Mouse (Mus musculus): ENCODE results near the gene Aprt.
"Not testable (repeated sequence)": the region's sequence is repeated elsewhere in the genome, so short reads cannot be mapped to it uniquely, and the experiment has no call there.

The Aprt gene

DNA sequence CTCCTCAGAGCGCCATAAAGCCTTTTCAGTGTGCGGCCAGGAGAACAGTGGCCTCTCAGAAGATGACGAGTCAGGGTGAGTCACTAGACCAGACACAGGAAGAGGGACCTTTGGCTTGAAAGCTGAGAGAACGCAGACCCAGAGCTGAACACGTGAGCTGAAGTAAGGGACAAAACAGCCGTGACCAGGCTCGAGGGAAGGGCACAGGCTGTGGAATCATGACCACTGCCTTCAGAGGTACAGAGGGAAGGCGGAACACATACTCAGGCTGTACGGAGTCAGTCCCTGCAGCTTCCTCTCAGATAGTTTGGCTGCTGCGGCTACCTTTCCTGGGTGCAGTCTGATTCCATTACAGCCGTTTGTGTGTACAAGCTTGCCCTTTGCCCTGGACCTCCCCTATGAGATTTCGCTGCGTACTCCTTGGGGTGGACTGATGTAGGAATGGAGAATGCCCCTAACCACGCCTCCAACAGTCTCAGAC is 8.7 kb upstream of the Aprt start:
- no peak for DNase-seq

DNA sequence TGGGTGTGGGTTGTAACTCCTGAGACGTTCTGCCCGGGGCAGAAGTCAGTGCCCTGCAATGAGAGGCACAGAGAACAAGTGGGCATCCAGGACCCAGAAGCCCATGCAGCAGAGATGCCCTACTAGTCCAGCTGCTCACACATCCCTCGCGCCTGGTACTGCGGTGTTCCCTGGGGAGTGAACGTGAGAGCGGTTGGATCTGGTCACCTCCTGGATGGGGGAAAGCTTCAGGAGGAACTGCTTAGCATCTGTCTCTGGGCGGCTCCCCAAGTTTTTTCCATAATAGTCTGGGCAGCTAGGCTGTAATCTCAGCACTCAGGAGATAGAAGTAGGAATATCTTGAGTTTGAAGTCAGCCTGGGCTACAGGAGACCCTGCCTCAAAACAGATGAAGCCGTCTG is 8.3 kb upstream of the Aprt start:
- no peak for DNase-seq

DNA sequence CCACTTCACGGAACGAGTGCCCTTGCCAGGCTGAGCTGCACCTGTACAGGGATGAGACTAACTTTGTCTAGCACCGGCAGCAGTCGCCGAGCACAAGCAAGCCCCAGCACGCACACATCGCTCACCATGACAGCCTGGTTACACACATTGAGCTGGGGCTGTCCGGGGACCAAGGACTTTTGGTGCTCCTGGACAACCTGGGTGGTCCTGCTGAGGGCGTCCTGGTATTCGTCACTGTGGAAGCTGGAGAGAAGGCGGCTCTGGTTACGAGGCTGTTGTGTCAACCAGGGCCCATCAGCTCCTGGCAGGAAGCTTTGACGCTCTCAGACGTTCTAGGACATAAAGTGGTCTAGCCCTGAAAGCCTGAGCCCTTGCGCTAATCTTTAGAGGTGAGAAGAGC is 4.2 kb upstream of the Aprt start:
- no peak for DNase-seq

DNA sequence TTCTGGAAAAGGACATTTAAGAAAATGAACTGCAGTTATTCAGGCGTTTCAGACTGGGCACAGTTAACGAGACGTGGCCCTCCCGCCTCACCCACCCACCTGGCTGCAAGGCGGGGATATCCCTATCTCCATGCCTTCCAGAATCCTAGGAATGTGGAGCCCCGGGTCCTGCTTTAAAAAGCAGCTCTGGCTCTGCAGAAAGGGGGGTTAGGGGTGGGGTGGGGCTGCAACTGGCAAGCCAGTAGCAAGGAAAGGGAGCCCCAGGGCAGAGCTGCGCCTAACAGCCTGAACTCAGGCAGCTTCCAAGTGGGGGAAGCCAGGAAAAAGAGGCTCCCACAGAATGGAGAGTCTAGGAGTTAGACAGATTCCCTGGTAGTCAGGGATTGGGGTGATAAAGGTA is 2.5 kb upstream of the Aprt start:
- no peak for DNase-seq

DNA sequence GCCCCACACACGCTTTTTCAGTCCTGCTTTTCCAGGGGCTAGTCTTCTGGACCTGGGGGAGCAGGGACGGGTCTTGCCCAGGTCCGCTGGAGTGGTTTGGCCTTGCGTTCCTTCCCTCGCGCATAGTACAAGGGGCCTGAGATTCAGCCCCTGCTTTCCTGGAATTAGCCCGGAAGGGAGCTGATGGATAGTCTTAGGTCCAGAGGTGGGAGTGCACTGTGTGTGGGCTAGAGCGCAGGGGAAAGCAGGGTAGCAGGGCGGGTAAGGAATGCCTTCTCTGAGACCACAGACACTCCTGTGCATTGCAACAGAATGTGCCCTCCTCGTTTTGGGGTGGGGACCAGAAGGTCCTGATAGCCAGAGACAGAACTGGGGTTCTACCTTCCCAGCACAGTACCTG is 407 bp upstream of the Aprt start:
- no peak for DNase-seq

DNA sequence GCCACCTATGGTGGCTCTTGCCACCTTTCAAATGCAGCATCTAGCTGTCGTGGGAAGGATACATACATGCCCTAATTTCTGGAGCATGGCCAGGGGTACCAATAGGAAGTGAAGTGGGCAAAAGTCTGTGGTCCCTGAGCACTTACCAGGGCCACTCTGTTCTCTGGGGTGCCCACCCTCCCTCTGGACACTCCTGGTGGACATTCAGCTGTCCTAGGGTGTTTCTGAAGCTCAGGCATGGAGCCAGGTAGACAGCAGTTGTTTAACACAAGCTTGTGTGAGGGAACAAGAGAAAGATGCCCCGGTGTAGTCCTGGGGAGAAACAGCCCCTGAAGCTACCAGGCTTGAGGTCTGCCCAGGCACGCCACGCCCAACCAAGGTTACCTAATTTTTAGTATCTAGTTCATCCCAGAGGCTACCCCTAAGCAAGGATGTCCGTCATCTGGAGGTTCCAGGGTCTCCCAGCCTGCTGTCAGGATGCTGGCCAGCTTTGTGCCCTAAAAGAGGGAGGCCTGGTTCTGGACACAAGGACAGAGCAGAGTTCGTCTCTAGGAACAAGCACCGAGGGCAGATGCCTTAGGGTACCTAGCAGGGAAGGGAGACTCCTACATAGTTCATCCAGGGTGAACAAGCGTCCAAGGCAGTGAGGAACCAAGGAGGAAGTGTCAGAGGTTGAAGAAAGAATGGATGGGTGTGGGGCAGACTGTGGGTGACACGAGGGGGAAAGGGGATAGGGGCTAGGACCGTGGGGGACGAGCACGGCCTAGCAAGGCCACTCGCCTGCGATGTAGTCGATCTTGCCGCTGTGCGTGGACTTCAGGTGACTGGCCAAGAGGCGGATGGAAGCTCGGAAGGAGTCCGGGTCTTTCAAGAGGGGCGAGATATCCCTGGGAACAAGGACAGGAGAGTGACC is 718 bp downstream of the Aprt start:
- no peak for DNase-seq

DNA sequence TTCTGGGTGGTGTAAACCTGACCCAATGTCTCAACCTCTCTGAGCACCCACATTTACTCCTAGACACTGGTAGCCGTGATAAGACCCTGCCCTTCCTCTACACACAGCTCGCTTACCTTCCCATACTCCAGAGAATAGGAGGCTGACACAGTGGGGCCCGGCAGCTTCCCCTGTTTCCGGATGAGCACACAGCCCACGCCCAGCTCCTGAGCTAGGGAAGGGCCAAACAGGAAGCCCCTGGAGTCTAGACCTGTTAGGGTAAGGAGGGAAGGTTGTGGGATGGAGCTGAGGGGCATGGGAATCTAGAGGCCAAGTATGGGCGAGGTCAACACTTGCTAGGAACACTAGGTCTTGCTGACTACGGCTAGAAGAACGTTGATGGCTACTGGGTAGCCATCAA is 1.4 kb downstream of the Aprt start:
- DNase-seq, result no peak

DNA sequence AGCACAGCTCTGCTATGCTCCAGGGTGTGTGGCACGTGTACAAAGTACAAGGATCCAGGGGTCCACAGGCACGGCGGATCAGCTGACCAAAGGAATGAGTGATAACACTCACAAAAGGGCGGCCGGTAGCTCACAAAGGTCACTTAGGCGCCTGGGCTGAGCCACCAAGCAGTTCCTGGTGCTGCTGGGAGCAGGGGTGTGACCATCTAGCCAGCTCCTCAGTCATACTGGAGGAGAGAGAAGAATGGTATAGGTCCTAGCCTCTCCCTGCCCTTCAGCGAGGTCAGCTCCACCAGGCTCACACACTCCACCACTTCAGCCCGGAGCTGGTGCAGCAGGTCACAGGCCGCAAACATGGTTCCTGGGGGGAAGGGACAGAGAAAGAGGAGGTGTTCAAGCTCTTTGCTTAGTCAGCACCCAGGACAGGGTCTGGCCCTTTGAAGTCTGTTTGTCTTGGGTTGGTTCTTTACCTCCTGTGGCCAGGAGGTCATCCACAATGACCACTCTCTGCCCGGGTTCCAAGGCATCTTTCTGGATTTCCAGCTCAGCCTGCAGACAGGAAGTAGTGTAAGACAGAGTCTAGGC is 1.9 kb downstream of the Aprt start:
- no peak for DNase-seq

DNA sequence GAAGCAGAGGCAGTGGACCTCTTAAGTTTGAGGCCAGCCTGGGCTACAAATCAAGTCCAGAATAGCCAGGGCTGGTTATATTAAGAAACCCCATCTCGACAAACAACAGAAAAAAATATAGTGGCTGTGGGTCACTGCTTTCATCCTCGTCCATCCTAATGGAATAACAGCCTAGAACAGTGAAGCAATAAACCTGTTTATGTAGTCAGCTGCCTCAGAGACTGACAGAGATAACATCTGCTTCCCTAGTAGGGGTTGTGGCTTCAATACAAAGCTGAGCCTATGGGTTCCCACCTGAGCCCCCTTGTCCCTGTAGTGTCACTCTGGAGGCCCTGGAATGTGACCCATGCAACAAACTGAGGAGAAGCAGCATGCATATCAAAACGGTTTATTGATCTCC is 2.4 kb downstream of the Aprt start:
- no peak for DNase-seq

DNA sequence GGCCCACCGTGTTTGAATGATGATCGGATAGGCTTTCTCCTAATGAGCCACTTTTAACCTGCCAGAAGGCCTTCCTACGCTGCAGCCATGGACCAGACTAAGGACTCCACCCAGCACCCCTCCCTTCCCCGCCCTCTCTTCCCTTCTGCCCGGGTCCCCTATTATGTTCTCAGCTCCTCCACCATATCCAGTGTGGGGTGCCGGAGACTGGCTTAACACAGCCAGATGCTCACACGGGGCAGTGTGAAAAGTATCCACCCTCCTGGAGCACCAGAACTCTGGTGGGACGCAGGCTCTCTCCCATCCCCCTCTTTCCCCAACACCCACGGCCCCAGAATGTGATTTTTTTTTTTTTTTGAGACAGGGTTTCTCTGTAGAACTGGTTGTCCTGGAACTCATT is 3.1 kb downstream of the Aprt start:
- DNase-seq, result no peak

DNA sequence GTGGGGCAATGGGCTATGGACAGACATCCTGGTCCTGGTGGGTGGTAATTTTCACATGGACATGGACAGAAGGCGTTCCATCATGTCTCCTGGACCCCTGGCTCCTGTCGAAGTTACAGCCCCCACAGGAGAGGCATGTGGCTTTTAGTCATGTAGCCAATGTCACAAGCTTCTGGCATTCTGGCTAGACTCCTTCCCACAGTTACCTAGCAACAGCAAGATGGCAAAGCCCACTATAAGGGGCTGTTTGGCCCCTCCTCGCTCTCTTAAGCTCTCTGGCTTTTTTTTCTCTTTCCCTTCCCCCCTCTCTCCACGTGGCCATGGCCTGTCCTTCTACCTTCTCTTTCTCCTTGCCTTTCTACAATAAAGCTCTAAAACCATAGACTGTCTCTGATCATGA is 3.5 kb downstream of the Aprt start:
- not testable (repeated sequence) for DNase-seq

DNA sequence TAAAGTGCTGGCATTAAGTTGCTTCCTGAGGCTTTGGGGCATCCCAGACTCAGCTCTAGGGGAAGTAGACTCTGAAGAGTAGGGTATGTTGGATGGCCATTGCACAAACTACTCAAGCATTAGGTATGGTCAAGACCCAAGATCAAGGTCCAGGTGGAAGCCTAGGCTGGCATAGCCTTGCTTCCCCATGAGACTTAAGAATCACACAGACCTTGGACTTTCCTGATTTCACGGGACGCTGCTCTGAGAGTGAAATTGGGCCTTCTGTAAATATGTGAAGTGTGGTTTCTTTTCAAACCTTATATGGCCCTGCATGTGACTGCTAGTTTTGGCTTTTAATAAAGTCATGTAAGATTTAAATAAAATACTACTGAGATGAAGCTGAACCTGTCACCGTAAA is 4.0 kb downstream of the Aprt start:
- DNase-seq, result no peak

DNA sequence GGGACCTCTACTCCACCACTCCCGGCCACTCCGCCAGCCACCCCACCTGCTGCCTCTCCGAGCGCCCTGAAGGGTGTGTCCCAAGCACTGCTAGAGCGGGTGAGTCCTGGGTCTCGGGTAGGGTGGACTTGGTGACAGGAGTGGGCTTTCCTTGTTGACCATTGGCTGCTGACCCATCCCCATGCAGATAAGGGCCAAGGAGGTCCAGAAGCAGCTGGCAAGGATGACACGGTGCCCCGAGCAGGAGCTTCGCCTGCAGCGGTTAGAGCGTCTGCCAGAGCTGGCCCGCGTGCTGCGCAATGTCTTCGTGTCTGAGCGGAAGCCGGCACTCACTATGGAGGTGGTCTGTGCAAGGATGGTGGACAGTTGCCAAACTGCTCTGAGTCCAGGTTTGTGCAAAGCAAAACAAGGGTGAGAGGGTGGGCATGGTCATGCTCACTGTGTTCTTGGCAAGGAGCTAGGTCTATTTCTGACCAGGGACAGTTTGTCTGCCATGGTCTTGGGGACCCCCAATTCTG is 4.9 kb downstream of the Aprt start:
- DNase-seq, result no peak

DNA sequence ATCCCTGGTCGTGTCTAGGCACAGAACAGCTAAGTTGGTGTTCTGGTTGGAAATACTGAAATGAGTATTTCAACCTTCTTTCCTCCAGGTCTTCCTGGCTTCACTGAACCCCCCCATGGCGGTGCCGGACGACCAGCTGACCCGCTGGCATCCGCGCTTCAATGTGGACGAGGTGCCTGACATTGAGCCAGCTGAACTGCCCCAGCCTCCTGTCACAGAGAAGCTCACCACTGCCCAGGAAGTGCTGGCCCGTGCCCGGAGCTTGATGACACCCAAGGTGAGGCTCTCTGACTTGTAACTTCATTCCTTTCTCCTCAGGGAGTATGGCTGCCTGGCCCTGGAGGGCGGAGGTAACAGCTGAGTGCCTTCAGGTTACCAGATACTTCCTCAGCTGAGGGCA is 5.6 kb downstream of the Aprt start:
- no peak for DNase-seq

DNA sequence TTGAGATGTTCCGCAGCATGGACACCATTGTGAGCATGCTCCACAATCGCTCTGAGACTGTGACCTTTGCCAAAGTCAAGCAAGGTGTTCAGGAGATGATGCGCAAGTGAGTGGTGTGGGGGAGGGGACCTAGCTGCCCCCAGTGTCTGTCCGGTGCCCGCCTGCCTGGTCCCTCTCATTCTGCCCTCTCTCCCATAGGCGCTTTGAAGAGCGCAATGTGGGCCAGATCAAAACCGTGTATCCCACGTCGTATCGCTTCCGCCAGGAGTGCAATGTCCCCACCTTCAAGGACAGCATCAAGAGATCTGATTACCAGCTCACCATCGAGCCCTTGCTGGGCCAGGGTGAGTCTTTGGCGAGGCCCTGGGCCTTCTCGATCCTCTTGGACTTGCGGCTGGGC is 6.7 kb downstream of the Aprt start:
- DNase-seq, result no peak

DNA sequence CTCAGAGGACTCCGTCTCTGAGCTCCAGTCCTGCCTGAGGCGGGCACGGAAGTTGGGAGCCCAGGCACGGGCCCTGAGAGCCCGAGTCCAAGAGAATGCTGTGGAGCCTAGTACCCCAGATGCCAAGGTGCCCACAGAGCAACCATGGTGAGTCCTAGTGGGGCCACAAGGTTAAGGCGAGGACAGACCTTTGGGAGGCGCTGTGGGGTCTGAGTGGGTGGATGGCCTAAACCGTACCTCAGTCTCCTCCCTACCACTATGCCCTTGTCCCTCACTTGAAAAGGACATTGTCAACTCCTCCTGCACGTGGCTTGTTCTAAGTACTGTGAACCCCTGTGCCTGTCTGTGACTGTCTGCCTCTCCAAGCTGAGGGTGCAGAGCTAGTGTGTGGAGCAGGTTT is 7.4 kb downstream of the Aprt start:
- no peak for DNase-seq

DNA sequence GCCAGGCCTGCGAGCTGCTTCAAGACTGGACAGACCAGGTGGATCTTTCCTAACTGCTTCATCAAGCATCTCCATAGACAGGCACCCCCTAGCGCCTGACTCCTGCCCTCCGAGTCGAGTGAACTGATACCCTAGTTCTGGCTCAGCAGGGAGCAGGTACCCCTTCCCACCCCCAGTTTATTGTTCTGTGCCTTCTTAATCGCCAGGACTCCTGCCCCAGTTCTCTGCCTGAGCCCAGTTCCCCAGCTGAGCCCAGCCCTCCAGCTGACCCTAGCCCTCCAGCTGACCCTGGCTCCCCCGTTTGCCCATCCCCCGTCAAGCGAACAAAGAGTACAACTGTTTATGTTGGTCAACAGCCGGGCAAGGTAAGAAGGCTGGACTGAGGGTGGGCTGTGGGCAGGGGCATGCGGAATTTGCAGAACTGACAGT is 7.8 kb downstream of the Aprt start:
- no peak for DNase-seq

DNA sequence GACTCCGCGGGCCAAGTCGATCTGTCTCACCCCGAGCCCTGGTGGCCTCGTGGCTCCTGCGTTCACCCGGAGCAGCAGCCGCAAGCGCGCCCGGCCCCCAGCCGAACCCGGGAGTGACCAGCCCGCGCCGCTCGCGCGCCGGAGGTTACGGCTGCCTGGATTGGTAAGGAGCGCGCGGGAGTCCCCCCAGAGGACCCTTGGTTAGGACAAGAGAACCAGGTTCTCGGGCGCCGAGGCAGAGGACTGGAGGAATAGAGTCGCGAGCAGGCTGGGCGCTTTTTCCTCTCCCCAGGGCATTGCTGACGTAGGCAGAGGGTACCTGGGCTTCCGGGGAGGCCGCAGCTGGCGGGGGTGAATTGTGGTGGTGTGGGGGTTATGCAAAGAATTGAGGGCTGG is 8.6 kb downstream of the Aprt start:
- DNase-seq, result no peak

DNA sequence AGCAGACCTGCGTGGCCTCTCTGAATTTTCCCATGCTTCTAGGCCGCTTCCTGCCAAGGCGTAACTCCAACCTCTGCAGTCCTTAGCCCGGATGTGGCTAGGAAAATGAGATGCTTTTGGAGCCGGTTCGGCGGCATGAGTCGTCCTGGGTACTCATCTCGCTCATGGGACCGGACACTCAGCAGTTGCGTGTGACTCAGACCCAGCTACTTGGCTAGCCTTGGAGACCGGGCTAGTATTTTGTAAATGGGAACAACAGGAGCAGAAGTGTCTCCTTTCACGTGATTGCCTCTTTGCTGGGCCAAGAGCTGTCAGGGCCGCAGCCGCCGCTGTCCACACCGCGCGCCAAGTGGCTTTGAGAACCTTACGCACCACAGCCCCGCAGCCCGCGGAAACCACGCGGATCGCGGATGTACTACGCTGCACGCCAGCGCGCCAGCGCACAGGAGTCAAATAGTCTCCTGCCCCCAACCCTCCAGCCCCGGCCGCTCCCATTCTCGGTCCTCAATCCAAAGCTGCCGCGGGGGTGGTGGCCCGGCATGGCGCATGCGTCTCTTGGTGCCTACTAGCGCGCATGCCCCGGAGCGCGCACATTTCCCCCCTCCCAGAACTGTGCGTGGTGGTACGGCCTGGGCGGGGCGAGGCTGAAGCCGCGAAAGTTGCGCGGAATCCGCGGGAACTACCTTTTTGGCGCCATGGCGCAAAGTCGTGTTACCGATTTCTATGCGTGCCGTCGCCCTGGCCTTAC is 9.2 kb downstream of the Aprt start, which contains the start of gene Cdt1:
Cdt1 (plus strand) TSS at position 655 of the 748 bp plus-strand sequence.
- peak; percentile 96 for DNase-seq

DNA sequence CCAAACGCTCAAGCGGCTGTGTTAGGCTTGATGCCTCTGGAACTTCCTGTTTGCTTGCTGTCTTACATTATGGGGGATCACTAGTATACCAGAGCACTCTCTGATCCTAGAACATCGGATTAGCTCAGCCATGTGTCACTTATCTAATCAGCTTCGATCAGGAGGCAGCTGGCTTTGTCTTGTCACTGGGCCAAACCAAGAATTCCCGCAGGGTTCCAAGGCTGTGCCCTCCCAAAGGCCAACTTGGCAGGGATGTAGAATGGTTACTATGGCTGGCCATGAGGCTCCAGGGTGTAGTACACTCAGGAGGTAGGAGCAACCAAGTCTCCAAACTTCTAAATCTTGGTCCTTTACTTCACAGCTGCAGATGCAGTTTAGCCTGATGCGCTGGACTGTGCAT is 9.9 kb downstream of the Aprt start:
- no peak for DNase-seq

DNA sequence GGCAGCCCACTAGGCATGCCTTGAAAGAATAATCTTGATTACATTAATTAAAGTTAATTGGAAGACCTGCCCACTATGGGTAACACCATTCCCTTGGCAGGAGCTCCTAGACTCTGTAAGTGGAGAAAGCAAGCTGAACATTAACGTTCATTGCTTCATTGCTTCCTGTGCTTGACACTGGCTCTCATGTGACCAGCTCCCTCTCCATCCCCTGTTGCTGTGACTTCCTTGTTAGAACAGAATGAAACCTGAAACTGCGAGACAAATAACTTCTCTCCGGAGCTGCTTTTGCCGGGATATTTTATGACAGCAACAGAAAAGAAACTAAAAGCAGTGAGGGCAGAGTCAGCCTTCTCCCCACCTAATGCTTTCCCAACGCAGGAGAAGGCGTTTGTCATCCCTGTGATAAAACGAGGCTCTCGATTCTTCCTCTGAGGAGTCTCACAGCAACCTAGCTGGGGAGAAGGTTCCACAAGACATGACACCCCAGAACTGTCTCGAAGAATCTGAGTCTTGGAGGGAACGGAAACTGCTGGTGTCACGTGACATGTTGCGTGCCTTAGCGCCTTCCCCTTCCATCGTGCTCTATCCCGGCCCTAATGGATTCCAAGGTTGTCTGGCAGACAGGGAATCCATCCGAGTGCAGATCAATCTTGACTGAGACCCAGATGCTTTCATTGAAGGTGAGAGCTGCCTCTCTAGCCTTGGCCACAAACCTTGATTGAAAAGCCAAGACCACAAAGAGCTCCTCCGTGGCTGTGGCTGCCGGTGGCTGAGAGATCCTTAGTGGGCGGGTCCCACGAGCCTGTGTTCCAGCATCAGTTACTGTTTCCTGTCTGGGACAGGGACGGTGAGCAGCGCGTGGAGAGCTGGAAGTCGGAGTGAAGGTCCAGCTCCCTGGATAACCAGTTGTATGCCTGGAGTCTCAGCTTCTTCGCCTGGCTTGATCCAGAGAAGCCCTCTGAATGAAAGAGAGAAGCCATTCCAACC is 12.1 kb downstream of the Aprt start:
- no peak for DNase-seq

DNA sequence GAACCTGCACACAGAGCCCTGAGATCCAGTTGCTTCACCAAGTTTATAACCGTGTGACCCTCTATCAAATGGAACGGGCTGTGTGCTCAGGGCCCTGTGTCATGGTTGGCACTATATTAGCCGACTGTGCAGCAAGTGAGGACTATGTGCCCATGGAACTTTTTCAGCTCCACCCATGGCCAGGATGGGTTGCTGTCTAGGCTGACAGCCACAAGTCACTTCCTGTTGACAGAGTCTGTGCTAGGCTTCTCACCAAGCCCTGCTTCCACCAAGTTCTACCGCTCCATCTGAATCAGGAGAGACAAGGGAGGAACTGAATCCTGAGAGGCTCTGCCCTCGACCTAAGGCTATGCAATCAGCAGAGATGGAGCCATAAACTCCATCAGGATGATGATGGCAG is 15.5 kb downstream of the Aprt start:
- DNase-seq, result no peak

All from right cerebral cortex, adult 18-20 months (tissue).